Mouse (Mus musculus) liver, adult (tissue): ENCODE measurements around the gene Aco1.

Experiments used
- GATA4 ChIP-seq: IDR thresholded peaks from 2 replicates; pipeline ENCODE4 v1.6.1; 2014; ENCODE audit warnings: mild to moderate bottlenecking, low read length; ENCODE audit not compliant: insufficient replicate concordance

Aco1 gene

DNA sequence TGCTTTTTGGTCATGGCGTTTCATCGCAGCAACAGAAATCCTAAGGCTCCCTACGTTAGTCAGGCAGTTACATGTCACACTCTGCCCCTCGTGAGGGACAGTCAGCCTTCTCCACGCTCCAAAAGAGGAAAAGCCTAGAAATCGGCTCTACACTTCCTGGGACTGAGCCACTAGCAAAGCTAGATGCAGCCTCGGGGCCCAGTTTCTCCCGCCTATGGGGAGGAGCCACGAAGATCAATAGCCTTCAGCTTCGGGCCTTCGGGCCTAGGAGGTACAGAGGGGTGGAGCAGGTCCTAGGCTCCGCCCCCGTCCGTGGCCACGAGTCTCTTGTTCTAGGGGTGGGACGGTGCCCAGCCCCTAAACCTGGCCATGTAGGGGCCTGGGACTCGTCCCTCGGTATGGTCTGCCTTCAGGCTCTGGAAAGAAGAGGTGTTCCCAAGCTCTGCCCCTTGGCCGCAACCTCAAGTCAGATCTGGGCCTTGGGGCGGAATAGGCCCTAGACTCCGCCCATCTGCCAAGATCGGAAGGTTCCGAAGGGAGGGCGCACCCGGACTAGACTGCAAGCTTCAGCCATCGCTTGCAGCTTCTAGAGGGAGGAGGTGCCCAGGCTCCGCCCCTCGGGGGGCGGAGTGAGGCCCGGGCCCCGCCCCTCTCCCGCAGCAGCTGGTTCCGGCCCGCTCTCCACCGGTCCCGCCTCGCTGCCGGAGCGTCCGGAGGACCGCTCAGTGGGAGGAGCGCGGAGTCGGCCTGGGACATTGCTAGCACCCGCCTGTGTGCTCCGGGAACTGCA, at the start of gene Aco1:
Gene Aco1, plus strand, starts transcription at position 339 of the 790 bp plus-strand sequence.
- no peak for TF ChIP-seq GATA4

DNA sequence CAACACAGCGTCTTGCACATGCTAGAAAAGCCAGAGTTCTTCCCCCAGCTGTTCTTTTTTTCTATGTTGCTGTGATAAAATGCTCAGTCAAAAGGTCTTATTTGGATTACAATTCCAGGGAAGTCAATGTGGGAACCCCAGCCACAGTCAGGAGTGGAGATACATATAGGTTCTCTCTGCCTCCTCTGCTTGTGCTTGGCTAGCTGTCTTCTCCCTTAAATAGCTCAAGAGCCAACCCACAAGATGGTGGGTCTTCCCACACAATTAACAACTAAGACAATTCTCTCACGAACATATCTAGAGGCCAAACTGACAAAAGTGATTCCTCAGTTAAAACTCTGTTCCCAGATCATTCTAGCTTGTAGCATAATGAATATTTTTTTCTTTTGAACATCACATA, 47.9 kb upstream of the Aco1 start:
- TF ChIP-seq GATA4: no peak

DNA sequence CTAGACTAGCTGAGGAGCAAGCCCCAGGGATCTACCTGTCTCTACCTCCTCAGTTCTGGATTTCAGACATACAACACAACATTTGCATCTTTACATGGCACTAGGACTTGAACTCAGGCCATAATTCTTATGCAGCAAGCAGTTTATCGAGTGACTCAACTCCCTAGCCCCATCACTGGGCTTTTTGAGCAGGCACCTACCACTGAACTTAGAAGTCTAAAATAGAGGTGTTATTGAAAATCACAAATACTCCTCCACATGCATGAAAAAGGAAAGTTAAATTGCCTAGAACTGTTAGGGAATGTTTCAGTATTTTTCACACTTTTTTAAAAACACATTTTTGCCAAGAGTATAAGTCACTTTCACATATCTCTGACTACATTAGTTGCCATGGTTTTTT, 39.9 kb upstream of the Aco1 start:
- no peak for TF ChIP-seq GATA4

DNA sequence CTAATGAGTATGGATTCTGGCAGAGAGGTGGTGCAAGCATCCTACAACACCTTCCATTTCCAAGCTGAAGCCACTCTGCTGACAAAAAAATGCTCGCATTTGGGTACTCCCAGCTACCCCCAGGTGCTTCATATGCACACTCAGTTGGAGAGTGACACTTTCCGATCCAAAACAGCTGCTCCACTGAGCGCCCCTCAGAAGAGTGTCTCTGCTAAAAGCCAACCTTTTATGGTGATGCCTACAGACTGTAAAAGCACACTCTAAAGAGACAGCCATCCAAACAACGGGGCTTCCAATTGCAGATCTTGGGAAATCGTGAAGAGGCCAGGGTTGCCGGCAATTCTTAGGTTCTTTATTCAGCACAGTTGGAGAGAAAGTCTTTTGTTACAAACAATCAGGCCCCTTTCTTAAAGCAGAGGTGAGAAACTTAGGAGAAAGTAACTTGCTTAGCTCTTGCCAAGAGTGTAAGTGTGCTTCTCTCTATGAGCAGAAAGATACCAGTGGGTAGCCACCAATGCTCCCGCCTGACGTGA, 36.8 kb upstream of the Aco1 start:
- TF ChIP-seq GATA4: no peak

DNA sequence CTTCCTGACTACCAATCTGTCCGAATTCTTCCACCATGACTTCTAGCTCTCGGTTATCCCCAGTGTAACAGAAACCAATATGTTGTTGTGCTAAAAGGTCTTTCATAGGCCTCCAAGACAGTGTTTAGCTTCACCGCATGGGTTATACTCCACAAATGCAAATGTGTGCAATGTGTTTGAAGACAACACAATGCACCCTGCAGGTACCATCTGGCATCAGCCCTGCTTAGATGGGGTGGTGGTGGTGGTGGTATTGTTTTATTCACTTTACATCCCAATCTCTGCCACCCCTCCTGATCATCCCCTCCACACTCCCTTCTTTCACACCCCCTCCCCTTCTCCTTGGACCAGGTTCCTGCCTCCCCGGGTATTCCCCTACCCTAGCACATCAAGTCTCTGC, 34.9 kb upstream of the Aco1 start:
- no peak for TF ChIP-seq GATA4

DNA sequence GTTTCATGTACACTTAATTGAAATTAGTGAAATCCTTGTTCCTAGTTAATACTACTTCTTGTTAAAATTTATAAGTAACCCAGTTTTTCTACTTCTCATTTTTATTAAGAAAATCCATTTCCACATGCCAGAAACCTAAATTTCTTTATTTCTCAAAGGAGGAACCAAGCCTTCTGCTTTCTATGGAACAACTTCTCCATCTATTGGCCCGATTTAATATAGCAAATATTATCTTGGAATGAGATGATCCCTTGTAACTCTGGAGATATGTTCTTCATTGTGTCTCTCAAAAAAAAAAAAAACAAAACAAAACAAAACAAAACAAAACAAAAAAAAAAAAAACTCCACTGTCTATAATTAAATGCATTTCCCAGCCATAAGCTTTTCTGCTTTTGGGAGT, 29.7 kb upstream of the Aco1 start:
- no peak for TF ChIP-seq GATA4

DNA sequence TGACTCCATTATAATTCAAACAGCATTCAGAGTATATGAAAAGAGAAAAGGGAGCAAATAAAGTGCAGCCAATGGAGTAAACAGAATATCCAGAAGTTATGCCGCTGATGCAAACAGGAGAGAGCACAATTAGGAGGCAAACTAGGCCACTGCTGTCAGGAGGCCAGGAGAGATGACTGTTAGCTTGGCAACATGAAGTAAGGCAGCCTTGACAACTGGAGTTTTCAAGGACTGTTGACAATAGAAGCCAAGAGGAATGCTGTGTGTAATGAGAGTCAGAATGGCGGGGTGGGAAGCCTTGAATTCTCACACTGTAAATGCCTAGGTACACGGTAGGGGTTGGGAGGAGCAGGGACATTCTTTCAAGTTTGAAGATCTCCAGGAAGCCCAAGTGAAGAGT, 21.7 kb upstream of the Aco1 start:
- no peak for TF ChIP-seq GATA4

DNA sequence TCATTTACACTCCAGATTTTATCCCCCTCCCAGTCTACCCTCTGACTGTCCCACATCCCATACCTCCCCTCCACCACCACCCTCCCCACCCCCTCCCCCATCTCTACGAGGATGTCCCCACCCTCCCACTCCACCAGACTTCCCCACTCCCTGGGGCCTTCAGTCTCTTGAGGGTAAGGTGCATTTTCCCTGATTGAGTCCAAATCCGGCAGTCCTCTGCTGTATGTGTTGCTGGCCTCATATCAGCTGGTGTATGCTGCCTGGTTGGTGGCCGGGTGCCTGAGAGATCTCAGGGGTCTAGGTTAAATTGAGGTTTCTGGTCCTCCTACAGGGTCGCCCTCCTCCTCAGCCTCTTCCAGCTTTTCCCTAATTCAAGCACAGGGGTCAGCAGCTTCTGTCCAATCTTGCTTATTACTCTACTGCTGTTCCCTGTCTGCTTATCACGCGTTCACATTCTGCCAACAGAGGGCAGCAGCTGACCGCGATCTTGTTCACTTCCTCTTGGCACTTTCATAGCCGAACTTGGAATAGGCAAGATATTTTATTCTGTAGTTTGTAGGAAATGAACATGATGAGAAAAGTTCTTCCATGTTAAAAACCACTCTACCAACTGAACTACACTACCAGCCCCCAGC, 8.3 kb upstream of the Aco1 start:
- TF ChIP-seq GATA4: 0 out of 2 replicates have a peak, but pooled peaks have one; percentile 44

DNA sequence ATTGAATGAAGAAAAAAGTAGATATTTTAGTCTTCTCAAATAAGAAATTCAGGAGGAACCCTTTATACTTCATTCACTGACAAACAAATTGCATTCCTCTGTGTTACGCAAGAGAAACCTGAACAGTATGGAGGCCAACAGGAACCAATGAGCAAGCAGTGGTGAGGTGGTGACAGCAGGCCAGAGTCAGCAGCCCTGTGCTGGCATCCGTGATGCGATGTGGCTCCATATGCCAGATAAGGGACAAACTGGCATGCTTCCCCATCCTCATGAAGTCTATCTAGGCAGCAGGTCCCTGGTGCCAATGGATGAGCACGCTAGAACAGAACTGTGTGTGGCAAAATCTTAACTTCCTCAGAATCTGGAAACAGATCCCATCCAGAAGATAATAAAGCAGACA, 6.4 kb upstream of the Aco1 start:
- no peak for TF ChIP-seq GATA4

DNA sequence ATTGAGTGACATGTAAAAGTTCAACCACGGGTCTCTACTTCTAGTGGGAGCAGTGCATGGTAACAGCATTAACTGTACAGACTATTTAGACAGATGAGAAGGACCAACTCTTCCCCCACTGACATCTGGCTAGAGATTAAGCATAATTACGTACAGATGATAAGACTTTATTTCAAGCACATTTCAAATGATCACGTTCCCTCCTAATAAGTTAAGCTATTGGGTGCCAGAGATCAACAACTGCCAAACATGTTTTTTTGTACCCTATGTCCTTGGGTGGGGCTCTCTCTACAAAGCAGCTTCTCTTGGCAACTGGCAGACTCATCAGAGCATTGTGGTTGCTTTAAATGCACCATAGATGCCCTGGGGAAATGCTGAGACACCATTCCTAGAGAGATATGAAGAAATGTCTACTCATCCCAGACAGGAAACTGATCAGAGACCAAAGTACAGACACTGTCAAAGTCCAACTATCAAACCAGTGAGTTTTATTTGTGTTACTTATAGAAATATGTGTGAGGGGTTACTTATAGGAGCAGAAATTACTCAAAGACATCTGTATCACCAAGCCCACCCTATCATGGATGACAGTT, 3.1 kb upstream of the Aco1 start:
- no peak for TF ChIP-seq GATA4

DNA sequence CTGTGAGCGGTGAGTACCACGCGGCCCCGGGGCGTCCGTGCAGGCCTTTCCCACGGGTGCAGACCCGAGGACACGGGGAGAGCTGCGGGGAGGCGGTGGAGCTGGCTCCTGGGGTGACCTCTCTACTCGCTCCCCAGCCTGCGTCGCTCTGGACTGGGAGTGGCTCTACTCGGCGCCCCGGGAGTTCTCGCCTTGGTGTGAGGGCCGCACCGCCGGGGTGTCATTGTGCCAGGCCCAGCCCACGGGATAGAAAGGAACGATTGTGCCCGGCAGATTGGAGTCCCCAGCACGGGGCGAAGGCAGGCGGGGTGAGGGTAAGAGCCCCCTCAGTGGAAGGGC, 621 bp downstream of the Aco1 start:
- TF ChIP-seq GATA4: no peak

DNA sequence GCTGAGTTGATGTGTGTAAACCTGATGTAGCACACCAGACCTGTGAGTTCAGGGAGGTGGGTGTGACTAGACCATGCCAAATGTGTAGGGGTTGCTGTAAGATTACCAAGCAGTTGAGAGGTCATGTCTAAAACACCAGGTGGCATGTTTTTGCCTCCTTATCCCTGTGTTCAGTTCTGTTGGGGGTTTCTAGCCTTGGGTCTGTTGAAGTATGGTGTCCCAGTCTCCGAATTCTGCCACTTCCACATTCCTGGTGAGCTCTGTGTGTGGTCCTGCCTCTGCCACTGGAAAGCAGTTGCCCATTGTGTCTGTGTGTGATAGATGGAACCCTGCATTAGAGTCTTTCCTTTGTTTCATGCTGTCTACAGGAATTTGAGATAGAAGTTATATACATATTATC, 1.7 kb downstream of the Aco1 start:
- TF ChIP-seq GATA4: no peak

DNA sequence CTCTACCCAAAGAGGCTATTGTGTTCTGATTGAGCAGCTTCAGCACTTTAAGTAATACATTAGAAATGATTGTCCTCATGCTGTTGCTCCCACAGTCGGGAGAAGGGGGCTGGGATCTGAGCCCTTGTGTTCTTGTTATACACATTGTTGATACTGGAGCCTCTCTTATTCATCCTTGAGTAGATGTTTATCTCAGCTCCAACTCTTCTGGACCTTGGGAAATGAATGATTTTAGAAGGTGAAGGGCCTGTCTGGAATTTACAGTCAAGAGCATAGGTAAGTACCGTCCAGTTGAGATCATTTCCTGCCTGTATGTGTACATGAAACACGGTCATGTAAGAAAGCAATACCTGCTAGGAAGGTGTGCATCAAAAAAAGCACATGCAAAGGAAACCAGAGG, 2.1 kb downstream of the Aco1 start:
- TF ChIP-seq GATA4: no peak

DNA sequence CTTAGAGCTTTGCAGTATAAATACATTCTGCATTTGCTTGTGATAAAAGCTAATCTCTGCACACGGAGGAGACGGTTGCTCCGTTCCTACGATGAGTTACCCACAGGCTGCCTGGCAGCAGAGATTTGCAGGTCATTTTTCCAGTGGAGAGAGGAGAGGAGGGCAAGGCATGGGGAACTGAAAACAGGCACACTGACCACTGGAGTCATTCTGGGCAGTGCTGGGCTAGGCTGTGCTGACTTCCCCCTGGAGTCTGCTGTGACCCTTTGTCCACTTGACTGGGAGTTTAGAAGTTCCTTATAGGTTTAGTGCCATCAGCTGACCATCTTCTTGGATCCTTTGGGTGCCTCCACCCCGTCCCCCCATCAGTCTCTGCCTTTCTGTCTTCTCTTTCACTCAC, 5.4 kb downstream of the Aco1 start:
- no peak for TF ChIP-seq GATA4

DNA sequence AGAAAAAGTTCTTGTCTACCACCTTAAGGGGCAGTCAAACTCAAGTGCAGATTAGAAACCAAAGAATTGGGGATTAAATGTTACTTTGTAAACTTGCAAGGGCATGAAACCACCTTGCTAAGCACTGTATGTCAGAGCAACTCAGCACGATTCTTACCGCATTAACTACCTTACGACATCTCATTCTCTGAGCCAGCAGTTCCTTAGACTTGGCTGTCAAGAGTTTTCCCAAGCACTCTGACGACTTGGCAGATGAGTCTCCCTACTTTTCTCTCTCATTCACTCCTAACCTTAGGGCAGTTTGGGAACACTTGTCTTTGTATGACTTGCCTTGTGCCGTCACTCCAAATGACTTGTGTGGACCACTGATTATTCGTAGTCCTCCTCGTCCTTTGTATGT, 7.2 kb downstream of the Aco1 start:
- no peak for TF ChIP-seq GATA4

DNA sequence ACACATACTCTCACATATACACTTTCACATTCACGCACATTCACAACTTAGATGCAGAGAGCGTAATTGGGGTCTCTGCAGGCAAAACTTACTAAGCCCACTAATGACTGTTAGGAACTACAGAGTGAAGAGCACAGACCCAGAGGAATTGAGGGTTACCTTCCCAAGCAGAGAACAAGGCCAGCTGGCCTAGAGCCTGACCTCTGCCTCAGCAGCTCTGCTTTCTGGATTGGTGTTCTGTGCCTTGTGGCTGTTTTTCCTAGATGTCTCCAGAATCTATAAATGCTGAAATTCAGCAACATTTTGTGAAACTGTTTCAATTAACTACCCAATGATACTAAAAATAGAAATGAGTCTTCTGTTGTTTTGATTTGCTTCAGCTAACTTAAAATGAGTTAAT, 9.9 kb downstream of the Aco1 start:
- no peak for TF ChIP-seq GATA4
